Comparison of ENCODE assay signal across 8 mouse cellular contexts in genomic region chrX:135091074-135091473, GRCm38 (mm10).
DNase-seq lines count a peak whose midpoint lies in the region.

No protein-coding gene starts in this region.

- peak; percentile 4 for DNase-seq in T-cell, adult 2 months (ENCODE audit: low spot score)
- DNase-seq in cerebellum, postnatal 14 days: peak; percentile 53 to 74
- DNase-seq in gastrocnemius, adult 18-20 months (ENCODE audit: low spot score): peak; percentile 22
- DNase-seq in induced T-regulatory cell, adult 2 months (ENCODE audit: low read depth): peak; percentile 45
- peak; percentile 28 to 76 for DNase-seq in layer of hippocampus, postnatal 25 days (ENCODE audit: extremely low spot score in 1 of 2, low spot score in 1 of 2)
- peak; percentile 70 for DNase-seq in lung, postnatal 36 days
- DNase-seq in retina, postnatal 7 days (ENCODE audit: low read depth, low spot score): peak; percentile 1
- DNase-seq in urinary bladder, postnatal 14 days (ENCODE audit: low spot score): peak; percentile 48

Comparison
In these comparisons a context has a peak if more than half of its experiments do, and no peak if none do; other contexts are left out.
1. Peak in every context shown above with its lines: DNase-seq.
2. DNase-seq: peak in every context shown above with its lines; median percentile 70 in lung, postnatal 36 days; 64 in cerebellum, postnatal 14 days; 52 in layer of hippocampus, postnatal 25 days; 48 in urinary bladder, postnatal 14 days; 45 in induced T-regulatory cell, adult 2 months; 22 in gastrocnemius, adult 18-20 months; 4 in T-cell, adult 2 months; 1 in retina, postnatal 7 days.